Mouse (Mus musculus) left cerebral cortex, postnatal 4 days (tissue): Measurements from ENCODE around the gene Snrpf. TPM values are rescaled to one million over a fixed set of nuclear protein-coding genes. Genes with fewer than 3 reads are reported as not detected.

ENCODE experiments used
- DNase-seq: peaks from one replicate; pipeline ENCODE4 v3.0.0-alpha.2; 2022
- intact Hi-C: fragments of 180-260 bp; cut with DNase I; formaldehyde crosslinking; loops from one replicate; pipeline ENCODE4 v1.15.1; 2025
- total RNA-seq, 2 experiments: library from RNA; stranded (reverse); gene quantifications; 2 replicates each; pipeline ENCODE4 v1.2.3; 2021

The Snrpf gene
- total RNA-seq, 2 experiments from 2014 or later, result 16.5 to 17.1 TPM

- intact Hi-C loops, result no loop called here
- no peak for DNase-seq
These were observed 51.2 kb downstream of the Snrpf start for GRCm38 (mm10) chr10:93538287-93538686.

Other genes with a start within 250 kb of the Snrpf start
- 10 to 100 TPM; 72.9 to 83.9 TPM for gene Lta4h, start 136.3 kb downstream of the Snrpf start, total RNA-seq
- under 1 TPM in 1 of 2 experiments, not detected in 1; 0.28 TPM for gene Hal, start 100.9 kb downstream of the Snrpf start, total RNA-seq
- gene Amdhd1, start 49.7 kb downstream of the Snrpf start, total RNA-seq, result 1 to 10 TPM; 1.1 to 1.4 TPM
- gene Ccdc38, start 49.1 kb downstream of the Snrpf start, total RNA-seq, result not detected
- 1 to 10 TPM; 7.3 to 7.7 TPM for gene Ntn4, start 51.0 kb upstream of the Snrpf start, total RNA-seq
- gene Usp44, start 241.8 kb upstream of the Snrpf start, total RNA-seq, result under 1 TPM; 0.14 to 0.18 TPM